Mouse (Mus musculus) midbrain, embryonic 15.5 days (tissue): Measurements from ENCODE around the gene Nkx2-5. TPM values are rescaled to one million over a fixed set of nuclear protein-coding genes. Genes with fewer than 3 reads are reported as not detected.

Source experiments
- ATAC-seq: fragments of 200-750 bp; cut with Nextera tagmentation; replicated peaks from 2 replicates; pipeline ENCODE4 v1.8.0; 2017; ENCODE audit warnings: moderate TSS enrichment
- H3K27ac ChIP-seq: fragments of 300-500 bp; sonication (generic); 2 replicates; pipeline ENCODE4 v1.5.1; 2015; ENCODE audit warnings: mild to moderate bottlenecking, inconsistent platforms
- H3K27me3 ChIP-seq: fragments of 300-500 bp; sonication (generic); replicated peaks from 2 replicates; pipeline ENCODE4 v1.6.1; 2015; ENCODE audit warnings: inconsistent platforms
- H3K36me3 ChIP-seq: fragments of 300-500 bp; sonication (generic); replicated peaks from 2 replicates; pipeline ENCODE4 v1.6.1; 2015; ENCODE audit warnings: inconsistent platforms
- H3K4me1 ChIP-seq: fragments of 300-500 bp; sonication (generic); 2 replicates; pipeline ENCODE4 v1.6.1; 2015; ENCODE audit warnings: inconsistent platforms
- H3K4me2 ChIP-seq: fragments of 300-500 bp; sonication (generic); 2 replicates; pipeline ENCODE4 v1.6.1; 2015; ENCODE audit warnings: inconsistent platforms, mild to moderate bottlenecking, moderate library complexity
- H3K4me3 ChIP-seq: fragments of 300-500 bp; sonication (generic); 2 replicates; pipeline ENCODE4 v1.5.1; 2015; ENCODE audit warnings: mild to moderate bottlenecking, inconsistent platforms
- H3K9ac ChIP-seq: fragments of 300-500 bp; sonication (generic); 2 replicates; pipeline ENCODE4 v1.6.1; 2015; ENCODE audit warnings: mild to moderate bottlenecking, inconsistent platforms
- H3K9me3 ChIP-seq: fragments of 300-500 bp; sonication (generic); 2 replicates; pipeline ENCODE4 v1.6.1; 2016; ENCODE audit warnings: inconsistent platforms
- WGBS: fragments of 180-500 bp; shearing (Covaris S2); methylation state at CpG from one replicate; pipeline ENCODE4 v1.1.7; 2015; ENCODE audit warnings: mixed read lengths; 5-methylcytosine and 5-hydroxymethylcytosine counted together
- polyA plus RNA-seq: library from polyadenylated mRNA; unstranded; fragments of >200 nt; fragmentation: Nextera tagmentation; extraction: Ambion mirVana; gene quantifications from 2 replicates; pipeline ENCODE4 v1.2.1, GENCODE M21; 2015

Gene Nkx2-5
- polyA plus RNA-seq, 1 experiment from 2014 or later: 0.10 TPM

GRCm38 (mm10) chr17:26848236-26848635, 3.4 kb upstream of the Nkx2-5 start:
- ATAC-seq: no peak
- Histone ChIP-seq H3K4me1 (peaks cover 21% of the 10 kb centered on the region), H3K27ac (no peak overlapping the region), H3K4me2 (no peak overlapping the region), H3K9ac (no peak overlapping the region), H3K9me3 (no peaks in the 10 kb centered on the region), H3K27me3 (peaks cover 83% of the 10 kb centered on the region), H3K4me3 (no peak overlapping the region), H3K36me3 (no peaks in the 10 kb centered on the region)
- 2% methylated on average over 6 of the region's 6 CpGs for WGBS

- Histone ChIP-seq H3K27ac (no peak overlapping the region), H3K4me3 (no peak overlapping the region), H3K27me3 (peaks cover 84% of the 10 kb centered on the region), H3K9ac (no peak overlapping the region), H3K4me1 (peaks cover 21% of the 10 kb centered on the region), H3K36me3 (no peaks in the 10 kb centered on the region), H3K9me3 (no peaks in the 10 kb centered on the region), H3K4me2 (no peak overlapping the region)
- no peak for ATAC-seq
- 4% methylated on average over 5 of the region's 5 CpGs for WGBS
Observed at GRCm38 (mm10) chr17:26847801-26848200, 3.0 kb upstream of the Nkx2-5 start.

- no peaks in the 10 kb centered on the region for H3K9me3 ChIP-seq
- peaks cover 22% of the 10 kb centered on the region for H3K4me1 ChIP-seq
- H3K4me3 ChIP-seq: no peak overlapping the region
- peaks cover 85% of the 10 kb centered on the region for H3K27me3 ChIP-seq
- no peak overlapping the region for H3K9ac ChIP-seq
- H3K36me3 ChIP-seq: no peaks in the 10 kb centered on the region
- ATAC-seq: no peak
- 8% methylated on average over 8 of the region's 8 CpGs for WGBS
- no peak overlapping the region for H3K27ac ChIP-seq
- no peak overlapping the region for H3K4me2 ChIP-seq
Observed at GRCm38 (mm10) chr17:26846411-26846810, 1.6 kb upstream of the Nkx2-5 start.

GRCm38 (mm10) chr17:26845149-26846050, 591 bp upstream of the Nkx2-5 start:
- H3K36me3 ChIP-seq: no peaks in the 10 kb centered on the region
- 5% methylated on average over 14 of the region's 14 CpGs for WGBS

GRCm38 (mm10) chr17:26844371-26844851, 398 bp downstream of the Nkx2-5 start:
- Histone ChIP-seq H3K4me2 (no peak overlapping the region), H3K36me3 (no peaks in the 10 kb centered on the region), H3K27me3 (peaks cover 86% of the 10 kb centered on the region), H3K9me3 (no peaks in the 10 kb centered on the region), H3K4me1 (peaks cover 13% of the 10 kb centered on the region), H3K4me3 (no peak overlapping the region), H3K27ac (no peak overlapping the region), H3K9ac (no peak overlapping the region)
- ATAC-seq: no peak
- under 1% methylated on average over 36 of the region's 36 CpGs for WGBS

More at GRCm38 (mm10) chr17:26845149-26846050, 591 bp upstream of the Nkx2-5 start:
- Histone ChIP-seq H3K4me3 (no peak overlapping the region), H3K27ac (no peak overlapping the region), H3K9ac (no peak overlapping the region), H3K27me3 (peaks cover 85% of the 10 kb centered on the region), H3K4me2 (no peak overlapping the region), H3K4me1 (peaks cover 20% of the 10 kb centered on the region), H3K9me3 (no peaks in the 10 kb centered on the region)
- no peak for ATAC-seq

- ATAC-seq: no peak
- WGBS: under 1% methylated on average over 7 of the region's 7 CpGs
- Histone ChIP-seq H3K4me1 (peaks cover 19% of the 10 kb centered on the region), H3K4me2 (no peak overlapping the region), H3K27me3 (peaks cover 88% of the 10 kb centered on the region), H3K27ac (no peak overlapping the region), H3K9me3 (no peaks in the 10 kb centered on the region), H3K9ac (no peak overlapping the region), H3K4me3 (no peak overlapping the region), H3K36me3 (no peaks in the 10 kb centered on the region)
Observed at GRCm38 (mm10) chr17:26843696-26844236, 1.0 kb downstream of the Nkx2-5 start.

- Histone ChIP-seq H3K27ac (no peak overlapping the region), H3K4me2 (no peak overlapping the region), H3K4me1 (peaks cover 19% of the 10 kb centered on the region), H3K9me3 (no peaks in the 10 kb centered on the region), H3K36me3 (no peaks in the 10 kb centered on the region), H3K27me3 (peaks cover 88% of the 10 kb centered on the region), H3K4me3 (no peak overlapping the region), H3K9ac (no peak overlapping the region)
- ATAC-seq: no peak
- under 1% methylated on average over 14 of the region's 14 CpGs for WGBS
Observed at GRCm38 (mm10) chr17:26843229-26843567, 1.6 kb downstream of the Nkx2-5 start.

GRCm38 (mm10) chr17:26842431-26843228, 2.2 kb downstream of the Nkx2-5 start:
- no peaks in the 10 kb centered on the region for H3K9me3 ChIP-seq
- H3K27me3 ChIP-seq: peaks cover 88% of the 10 kb centered on the region
- no peak for ATAC-seq
- no peaks in the 10 kb centered on the region for H3K36me3 ChIP-seq
- 4% methylated on average over 9 of the region's 9 CpGs for WGBS
- H3K4me2 ChIP-seq: no peak overlapping the region
- peaks cover 19% of the 10 kb centered on the region for H3K4me1 ChIP-seq
- H3K9ac ChIP-seq: no peak overlapping the region
- H3K27ac ChIP-seq: no peak overlapping the region
- H3K4me3 ChIP-seq: no peak overlapping the region

GRCm38 (mm10) chr17:26841981-26842380, 2.8 kb downstream of the Nkx2-5 start:
- Histone ChIP-seq H3K27me3 (peaks cover 89% of the 10 kb centered on the region), H3K4me3 (no peak overlapping the region), H3K9ac (no peak overlapping the region), H3K9me3 (no peaks in the 10 kb centered on the region), H3K36me3 (no peaks in the 10 kb centered on the region), H3K4me1 (peaks cover 20% of the 10 kb centered on the region), H3K4me2 (no peak overlapping the region), H3K27ac (no peak overlapping the region)
- WGBS: 1% methylated on average over 5 of the region's 5 CpGs
- ATAC-seq: no peak

GRCm38 (mm10) chr17:26840922-26841731, 3.7 kb downstream of the Nkx2-5 start:
- no peaks in the 10 kb centered on the region for H3K36me3 ChIP-seq
- H3K4me3 ChIP-seq: no peak overlapping the region
- H3K4me2 ChIP-seq: no peak overlapping the region
- H3K9me3 ChIP-seq: no peaks in the 10 kb centered on the region
- H3K27ac ChIP-seq: no peak overlapping the region
- H3K4me1 ChIP-seq: peaks cover 22% of the 10 kb centered on the region
- peaks cover 94% of the 10 kb centered on the region for H3K27me3 ChIP-seq
- H3K9ac ChIP-seq: no peak overlapping the region
- WGBS: 2% methylated on average over 48 of the region's 48 CpGs
- ATAC-seq: no peak

- Histone ChIP-seq H3K36me3 (no peaks in the 10 kb centered on the region), H3K4me1 (peaks cover 22% of the 10 kb centered on the region), H3K4me3 (no peak overlapping the region), H3K4me2 (no peak overlapping the region), H3K27ac (no peak overlapping the region), H3K9ac (no peak overlapping the region), H3K9me3 (no peaks in the 10 kb centered on the region), H3K27me3 (peaks cover 94% of the 10 kb centered on the region)
- ATAC-seq: no peak
- 3% methylated on average over 9 of the region's 9 CpGs for WGBS
Observed at GRCm38 (mm10) chr17:26840439-26840780, 4.4 kb downstream of the Nkx2-5 start.
